Mouse (Mus musculus) stomach, embryonic 14.5 days (tissue): ENCODE data around the gene Tmem203. TPM values are rescaled to one million over a fixed set of nuclear protein-coding genes. Genes with fewer than 3 reads are reported as not detected.

ENCODE experiments used
- ATAC-seq: fragments of 200-750 bp; cut with Nextera tagmentation; 2 replicates; pipeline ENCODE4 v1.8.0; 2017; ENCODE audit warnings: low read depth, moderate TSS enrichment; ENCODE audit not compliant: insufficient number of reproducible peaks, insufficient read depth, low FRiP score
- H3K27ac ChIP-seq: fragments of 300-500 bp; sonication (generic); 2 replicates; pipeline ENCODE4 v1.5.1; 2014; ENCODE audit warnings: mild to moderate bottlenecking, low read length, moderate library complexity, mixed read lengths
- H3K27me3 ChIP-seq: fragments of 300-500 bp; sonication (generic); 2 replicates; pipeline ENCODE4 v1.6.1; 2014; ENCODE audit warnings: low read length, control low read depth, mixed read lengths; ENCODE audit not compliant: control insufficient read depth, insufficient read depth
- H3K36me3 ChIP-seq: fragments of 300-500 bp; sonication (generic); 2 replicates; pipeline ENCODE4 v1.6.1; 2014; ENCODE audit warnings: mild to moderate bottlenecking, control low read depth, low read length, moderate library complexity, mixed read lengths; ENCODE audit not compliant: control insufficient read depth, insufficient read depth
- H3K4me1 ChIP-seq: fragments of 300-500 bp; sonication (generic); 2 replicates; pipeline ENCODE4 v1.6.1; 2014; ENCODE audit warnings: low read length, control low read depth, mixed read lengths; ENCODE audit not compliant: control insufficient read depth, insufficient read depth
- H3K4me2 ChIP-seq: fragments of 300-500 bp; sonication (generic); replicated peaks from 2 replicates; pipeline ENCODE4 v1.6.1; 2014; ENCODE audit warnings: low read depth, low read length, control low read depth
- H3K4me3 ChIP-seq: fragments of 300-500 bp; sonication (generic); 2 replicates; pipeline ENCODE4 v1.5.1; 2014; ENCODE audit warnings: low read depth, low read length, control low read depth
- H3K9ac ChIP-seq: fragments of 300-500 bp; sonication (generic); replicated peaks from 2 replicates; pipeline ENCODE4 v1.6.1; 2014; ENCODE audit warnings: low read depth, mild to moderate bottlenecking, control low read depth, low read length, moderate library complexity, mixed read lengths
- H3K9me3 ChIP-seq: fragments of 300-500 bp; sonication (generic); 2 replicates; pipeline ENCODE4 v1.6.1; 2016; ENCODE audit warnings: low read depth, low read length, control low read depth; ENCODE audit not compliant: control insufficient read depth
- WGBS: fragments of 180-500 bp; shearing (Covaris S2); extraction: QIAGEN DNeasy Blood & Tissue Kit; methylation state at CpG from one replicate; pipeline ENCODE4 v1.1.7; 2014; 5-methylcytosine and 5-hydroxymethylcytosine counted together
- polyA plus RNA-seq: library from polyadenylated mRNA; unstranded; fragments of >200 nt; fragmentation: Nextera tagmentation; extraction: Ambion mirVana; gene quantifications from 2 replicates; pipeline ENCODE4 v1.2.1, GENCODE M21; 2014

The Tmem203 gene
- polyA plus RNA-seq, 1 experiment from 2014 or later: 14.7 TPM

- 0 out of 2 replicates have a peak, but pooled peaks have one; percentile 14 for ATAC-seq
- Histone ChIP-seq H3K27me3 (peaks cover 44% of the 10 kb centered on the region), H3K9me3 (no peaks in the 10 kb centered on the region)
Measured at GRCm38 (mm10) chr2:25292054-25292544, 36.9 kb downstream of the Tmem203 start.

DNA sequence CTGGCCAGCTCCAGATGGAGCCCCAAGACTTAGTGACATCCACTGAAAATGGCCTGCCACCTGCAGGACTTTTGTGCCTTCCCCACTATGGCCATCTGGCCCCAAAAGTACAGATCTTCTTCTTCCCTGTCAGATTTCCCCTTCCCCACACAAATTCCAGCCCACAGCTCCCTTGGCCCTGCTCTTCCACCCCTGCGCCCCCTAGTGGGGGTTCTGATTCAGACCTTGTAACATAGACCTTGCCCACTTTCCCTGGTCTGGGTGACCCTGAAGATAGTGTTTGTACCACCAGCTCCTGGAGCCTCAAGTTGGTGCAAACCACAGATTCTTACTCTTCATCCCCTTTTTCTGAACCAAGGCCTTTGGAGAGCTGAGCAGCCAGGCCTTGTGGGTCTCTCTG, 37.6 kb downstream of the Tmem203 start:
- H3K27me3 ChIP-seq: peaks cover 44% of the 10 kb centered on the region
- no peak overlapping the region for H3K9ac ChIP-seq
- 0% methylated on average over 1 of the region's 1 CpGs for WGBS
- no peak overlapping the region for H3K27ac ChIP-seq
- H3K4me2 ChIP-seq: no peak overlapping the region
- no peaks in the 10 kb centered on the region for H3K36me3 ChIP-seq
- ATAC-seq: no peak
- H3K9me3 ChIP-seq: no peaks in the 10 kb centered on the region
- peaks cover 7% of the 10 kb centered on the region for H3K4me1 ChIP-seq
- H3K4me3 ChIP-seq: no peak overlapping the region

More at GRCm38 (mm10) chr2:25292054-25292544, 36.9 kb downstream of the Tmem203 start:
- H3K36me3 ChIP-seq: no peaks in the 10 kb centered on the region
- H3K27ac ChIP-seq: no peak overlapping the region
- H3K4me1 ChIP-seq: peaks cover 7% of the 10 kb centered on the region
- peak overlapping the region; percentile 28 for H3K4me3 ChIP-seq
- H3K4me2 ChIP-seq: peak overlapping the region; percentile 46
- WGBS: 4% methylated on average over 31 of the region's 43 CpGs
- 0 out of 2 replicates have a peak overlapping the region, but pooled peaks have one; percentile 10 for H3K9ac ChIP-seq

DNA sequence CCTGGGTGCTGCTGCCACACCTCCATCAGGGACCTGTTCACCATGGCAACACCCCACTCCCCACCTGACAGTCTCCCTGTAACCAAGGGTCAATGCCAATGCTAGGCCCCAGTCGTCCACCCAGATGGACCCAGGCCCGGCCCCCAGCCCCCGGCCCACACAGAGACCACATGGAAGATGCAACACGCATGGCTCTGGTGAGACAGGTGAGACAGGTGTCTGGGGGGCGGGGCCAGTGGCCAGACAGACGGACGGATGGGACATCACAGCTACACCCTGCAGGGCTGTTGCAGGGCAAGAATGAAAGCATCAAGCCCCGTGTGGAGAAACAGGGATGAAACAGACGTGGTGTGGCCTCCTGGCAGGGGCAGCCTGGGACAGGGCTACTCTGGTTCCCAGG, 38.5 kb downstream of the Tmem203 start:
- Histone ChIP-seq H3K4me3 (no peak overlapping the region), H3K9ac (no peak overlapping the region), H3K9me3 (no peaks in the 10 kb centered on the region), H3K27me3 (peaks cover 42% of the 10 kb centered on the region), H3K27ac (no peak overlapping the region), H3K36me3 (no peaks in the 10 kb centered on the region), H3K4me2 (no peak overlapping the region), H3K4me1 (peaks cover 7% of the 10 kb centered on the region)
- 75% methylated on average over 9 of the region's 9 CpGs for WGBS
- no peak for ATAC-seq

GRCm38 (mm10) chr2:25297093-25297492, 41.9 kb downstream of the Tmem203 start:
- Histone ChIP-seq H3K27me3 (peaks cover 8% of the 10 kb centered on the region; the same call in 1 of the 2 replicates), H3K9ac (no peak overlapping the region), H3K9me3 (no peaks in the 10 kb centered on the region), H3K36me3 (no peaks in the 10 kb centered on the region), H3K27ac (no peak overlapping the region), H3K4me1 (peaks cover 5% of the 10 kb centered on the region), H3K4me3 (no peak overlapping the region), H3K4me2 (no peak overlapping the region)
- ATAC-seq: no peak
- 77% methylated on average over 8 of the region's 8 CpGs for WGBS

- H3K4me2 ChIP-seq: no peak overlapping the region
- H3K4me3 ChIP-seq: no peak overlapping the region
- H3K9me3 ChIP-seq: no peaks in the 10 kb centered on the region
- ATAC-seq: no peak
- no peak overlapping the region for H3K27ac ChIP-seq
- 75% methylated on average over 10 of the region's 10 CpGs for WGBS
- no peaks in the 10 kb centered on the region for H3K4me1 ChIP-seq
- H3K9ac ChIP-seq: no peak overlapping the region
- no peaks in the 10 kb centered on the region for H3K36me3 ChIP-seq
- H3K27me3 ChIP-seq: no peaks in the 10 kb centered on the region
Measured at GRCm38 (mm10) chr2:25298046-25298445, 42.8 kb downstream of the Tmem203 start.

GRCm38 (mm10) chr2:25303452-25303851, 48.2 kb downstream of the Tmem203 start:
- Histone ChIP-seq H3K9me3 (no peaks in the 10 kb centered on the region), H3K27me3 (peaks cover 19% of the 10 kb centered on the region), H3K9ac (no peak overlapping the region), H3K4me2 (no peak overlapping the region), H3K4me1 (0 out of 2 replicates have a peak, but pooled peaks cover 4% of the 10 kb centered on the region), H3K36me3 (no peaks in the 10 kb centered on the region), H3K4me3 (no peak overlapping the region), H3K27ac (no peak overlapping the region)
- WGBS: 74% methylated on average over 3 of the region's 3 CpGs
- ATAC-seq: no peak

DNA sequence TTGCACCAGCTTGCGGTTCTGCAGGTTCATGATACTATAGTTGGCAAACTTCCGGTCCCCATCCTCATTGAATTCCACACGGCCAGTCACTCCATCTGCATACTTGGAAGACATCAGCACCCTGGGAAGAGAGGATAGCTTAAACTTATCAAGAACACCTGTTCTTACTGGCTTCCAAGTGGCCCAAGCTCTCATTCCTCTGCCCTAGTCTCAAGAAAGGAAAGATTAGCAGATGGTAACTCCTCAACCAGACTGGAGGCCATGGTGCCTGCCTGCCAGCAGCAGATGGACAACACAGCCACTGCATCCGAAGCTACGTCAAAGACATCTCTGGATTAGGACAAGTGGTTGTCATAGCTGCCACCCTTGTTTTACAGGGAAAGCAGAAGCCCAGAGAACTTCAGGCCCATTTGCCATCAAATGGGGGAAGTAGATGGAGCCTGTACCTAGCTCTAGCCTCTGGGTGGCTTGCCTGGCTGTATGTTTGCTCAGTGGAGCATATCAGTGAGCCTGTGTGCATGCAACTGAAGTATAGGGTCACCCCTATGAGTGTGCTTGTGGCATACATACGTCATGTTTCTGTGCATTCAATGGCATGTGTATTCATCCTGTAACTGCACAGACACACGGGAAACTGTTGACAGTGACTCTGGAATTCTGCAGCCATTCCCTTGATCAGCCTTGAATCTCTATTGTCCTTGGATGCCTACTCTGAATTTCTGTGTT, 48.9 kb downstream of the Tmem203 start:
- Histone ChIP-seq H3K4me3 (no peak overlapping the region), H3K27ac (no peak overlapping the region), H3K9me3 (no peaks in the 10 kb centered on the region), H3K36me3 (no peaks in the 10 kb centered on the region), H3K27me3 (peaks cover 23% of the 10 kb centered on the region), H3K9ac (no peak overlapping the region), H3K4me1 (0 out of 2 replicates have a peak, but pooled peaks cover 4% of the 10 kb centered on the region), H3K4me2 (peak overlapping the region; percentile 63; the same call in 1 of the 2 replicates)
- ATAC-seq: no peak
- 70% methylated on average over 7 of the region's 7 CpGs for WGBS

- H3K36me3 ChIP-seq: no peaks in the 10 kb centered on the region
- no peaks in the 10 kb centered on the region for H3K9me3 ChIP-seq
- H3K4me1 ChIP-seq: 0 out of 2 replicates have a peak, but pooled peaks cover 4% of the 10 kb centered on the region
- 4% methylated on average over 45 of the region's 45 CpGs for WGBS
- H3K9ac ChIP-seq: peak overlapping the region; percentile 21; the same call in 1 of the 2 replicates
- peaks cover 23% of the 10 kb centered on the region for H3K27me3 ChIP-seq
- H3K4me3 ChIP-seq: peak overlapping the region; percentile 32
- H3K27ac ChIP-seq: no peak overlapping the region
- peak overlapping the region; percentile 63 for H3K4me2 ChIP-seq
- ATAC-seq: peak; percentile 53; the same call in 1 of the 2 replicates
Measured at GRCm38 (mm10) chr2:25304657-25305541, 49.7 kb downstream of the Tmem203 start.
